Mouse (Mus musculus): Measurements from ENCODE around the gene Il1rap. TPM values are rescaled to one million over a fixed set of nuclear protein-coding genes. Genes with fewer than 3 reads are reported as not detected.

Gene Il1rap
- total and polyA plus RNA-seq, 3 experiments, result 5.4 to 5.9 TPM; not detected in 1

- H3K9ac ChIP-seq (ENCODE audit: control insufficient read depth, low read depth, low read length, poor library complexity, severe bottlenecking), result no peak overlapping the region
- H3K27ac ChIP-seq (ENCODE audit: control insufficient read depth, low read depth, low read length), result no peak overlapping the region
- TF ChIP-seq GATA1 (IDR thresholded peaks at IDR 0.05; ENCODE audit: low read depth, low read length), result no peak
- no peak for TF ChIP-seq TBP (IDR thresholded peaks at IDR 0.05; ENCODE audit: low read depth, low read length)
- TF ChIP-seq EP300 (IDR thresholded peaks at IDR 0.05; ENCODE audit: low read depth in 1 of 2, low read length in 2 of 2), result no peak
- TF ChIP-seq MAFK (IDR thresholded peaks at IDR 0.05; ENCODE audit: borderline replicate concordance, low read depth, low read length), result no peak
- no peak for TF ChIP-seq BHLHE40 (IDR thresholded peaks at IDR 0.05; ENCODE audit: borderline replicate concordance, low read depth, low read length)
- no peak for TF ChIP-seq USF1 (IDR thresholded peaks at IDR 0.05; ENCODE audit: low read depth, low read length)
- no peak for TF ChIP-seq GABPA (IDR thresholded peaks at IDR 0.05; ENCODE audit: low read depth, low read length)
- no peak for TF ChIP-seq UBTF (IDR thresholded peaks at IDR 0.05; ENCODE audit: borderline replicate concordance, insufficient read depth, low read depth, low read length)
- no peaks in the 10 kb centered on the region for H3K79me2 ChIP-seq (ENCODE audit: control insufficient read depth, insufficient read depth, low read length, poor library complexity)
- H3K4me3 ChIP-seq (ENCODE audit: control insufficient read depth in 1 of 2, insufficient read depth in 1 of 2, low read depth in 2 of 2, low read length in 2 of 2), result no peak overlapping the region
- DNase-seq (ENCODE audit: low read depth, low spot score), result no peak
- no peaks in the 10 kb centered on the region for H3K27me3 ChIP-seq (ENCODE audit: control insufficient read depth in 1 of 2, insufficient read depth in 2 of 2, low read length in 2 of 2)
- no peaks in the 10 kb centered on the region for H3K9me3 ChIP-seq (replicated peaks; ENCODE audit: insufficient read depth, low read length)
- no peaks in the 10 kb centered on the region for H3K4me1 ChIP-seq (ENCODE audit: control insufficient read depth in 1 of 2, insufficient read depth in 2 of 2, low read length in 2 of 2)
- no peaks in the 10 kb centered on the region for H3K36me3 ChIP-seq (ENCODE audit: control insufficient read depth in 1 of 2, insufficient read depth in 2 of 2, low read length in 2 of 2)
These were observed 23.1 kb downstream of the Il1rap start for GRCm38 (mm10) chr16:26604621-26605020.

- H3K4me1 ChIP-seq (ENCODE audit: control insufficient read depth in 1 of 2, insufficient read depth in 2 of 2, low read length in 2 of 2), result no peaks in the 10 kb centered on the region
- H3K79me2 ChIP-seq (ENCODE audit: control insufficient read depth, insufficient read depth, low read length, poor library complexity), result no peaks in the 10 kb centered on the region
- no peaks in the 10 kb centered on the region for H3K9me3 ChIP-seq (replicated peaks; ENCODE audit: insufficient read depth, low read length)
- H3K27me3 ChIP-seq (ENCODE audit: control insufficient read depth in 1 of 2, insufficient read depth in 2 of 2, low read length in 2 of 2), result no peaks in the 10 kb centered on the region
- DNase-seq (ENCODE audit: low read depth, low spot score), result no peak
- H3K4me3 ChIP-seq (ENCODE audit: control insufficient read depth in 1 of 2, insufficient read depth in 1 of 2, low read depth in 2 of 2, low read length in 2 of 2), result no peak overlapping the region
- H3K27ac ChIP-seq (ENCODE audit: control insufficient read depth, low read depth, low read length), result no peak overlapping the region
- TF ChIP-seq CTCF (IDR thresholded peaks at IDR 0.05 in 2 of 3, conservative IDR thresholded peaks at IDR 0.05 in 1 of 3; ENCODE audit: control insufficient read depth in 1 of 3, insufficient read depth in 1 of 3, low read depth in 2 of 3, low read length in 3 of 3, poor library complexity in 1 of 3, severe bottlenecking in 1 of 3), result no peak
- H3K36me3 ChIP-seq (ENCODE audit: control insufficient read depth in 1 of 2, insufficient read depth in 2 of 2, low read length in 2 of 2), result no peaks in the 10 kb centered on the region
- no peak overlapping the region for H3K9ac ChIP-seq (ENCODE audit: control insufficient read depth, low read depth, low read length, poor library complexity, severe bottlenecking)
These were observed 26.5 kb downstream of the Il1rap start for GRCm38 (mm10) chr16:26608003-26608402.

- Histone ChIP-seq H3K36me3 (ENCODE audit: control insufficient read depth in 1 of 2, insufficient read depth in 2 of 2, low read length in 2 of 2) (no peaks in the 10 kb centered on the region), H3K79me2 (ENCODE audit: control insufficient read depth, insufficient read depth, low read length, poor library complexity) (no peaks in the 10 kb centered on the region), H3K27me3 (ENCODE audit: control insufficient read depth in 1 of 2, insufficient read depth in 2 of 2, low read length in 2 of 2) (no peaks in the 10 kb centered on the region), H3K4me3 (ENCODE audit: control insufficient read depth in 1 of 2, insufficient read depth in 1 of 2, low read depth in 2 of 2, low read length in 2 of 2) (no peak overlapping the region), H3K4me1 (ENCODE audit: control insufficient read depth in 1 of 2, insufficient read depth in 2 of 2, low read length in 2 of 2) (no peaks in the 10 kb centered on the region), H3K9me3 (replicated peaks; ENCODE audit: insufficient read depth, low read length) (no peaks in the 10 kb centered on the region), H3K27ac (ENCODE audit: control insufficient read depth, low read depth, low read length) (no peak overlapping the region), H3K9ac (ENCODE audit: control insufficient read depth, low read depth, low read length, poor library complexity, severe bottlenecking) (no peak overlapping the region)
- DNase-seq (ENCODE audit: low read depth, low spot score), result no peak
- no peak for TF ChIP-seq RCOR1 (IDR thresholded peaks at IDR 0.05; ENCODE audit: low read depth, low read length)
- no peak for TF ChIP-seq MYC (IDR thresholded peaks at IDR 0.05; ENCODE audit: low read depth, low read length)
- TF ChIP-seq MYB (IDR thresholded peaks at IDR 0.05; ENCODE audit: low read depth, low read length), result no peak
These were observed 29.0 kb downstream of the Il1rap start for GRCm38 (mm10) chr16:26610508-26610907.

All from MEL (cell line).